Mouse (Mus musculus) neural tube, embryonic 10.5 days (tissue): ENCODE results near the gene Pmm2.

Experiments used
- DNase-seq: peaks from one replicate; pipeline ENCODE4 v3.0.0-alpha.2; 2017; ENCODE audit warnings: low spot score; ENCODE audit errors: extremely low spot score

The Pmm2 gene

DNA sequence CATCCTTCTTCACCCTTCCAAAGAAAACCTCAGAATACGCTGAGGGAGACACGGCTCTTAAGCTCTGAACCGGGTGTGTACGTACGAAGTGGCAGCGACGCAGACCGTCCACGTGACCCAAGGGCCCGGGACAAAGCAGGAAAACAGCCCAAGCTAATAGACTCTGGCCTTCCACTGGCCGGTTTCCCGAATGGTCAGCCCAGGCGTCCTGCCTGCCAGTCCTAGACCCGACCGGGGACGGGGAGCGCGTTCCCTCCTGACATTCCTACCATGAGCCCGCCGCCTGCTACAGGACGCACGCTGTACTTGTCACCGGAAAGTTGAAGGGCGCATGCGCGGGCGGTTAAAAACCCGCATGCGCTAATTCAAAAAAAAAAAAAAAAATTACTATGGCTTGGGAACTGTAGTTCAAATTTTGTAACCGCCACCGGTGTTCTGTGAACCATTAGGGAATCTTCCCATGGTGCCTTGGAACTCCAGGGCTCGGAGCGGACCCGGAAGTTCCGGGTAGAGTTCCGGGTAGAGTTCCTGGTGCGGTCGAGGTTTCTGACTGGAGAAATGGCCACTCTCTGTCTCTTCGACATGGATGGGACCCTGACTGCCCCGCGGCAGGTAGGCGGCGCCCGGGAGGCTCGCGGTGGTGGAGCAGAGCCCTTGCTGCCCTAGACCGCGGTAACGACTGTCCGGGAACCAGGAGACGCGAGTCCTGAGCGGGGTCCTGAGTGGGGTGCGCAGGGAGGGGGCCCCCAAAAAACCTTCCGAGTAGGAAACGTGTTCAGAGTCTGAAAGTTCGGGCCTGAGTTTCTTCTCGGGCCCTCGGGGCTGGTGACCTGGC, at the start of gene Pmm2, which contains the start of gene Tmem186:
Pmm2 (plus strand) TSS at position 458 of the 835 bp plus-strand sequence.
Tmem186 (minus strand) TSS at position 496 of the 835 bp plus-strand sequence.
- peak; percentile 84 for DNase-seq

DNA sequence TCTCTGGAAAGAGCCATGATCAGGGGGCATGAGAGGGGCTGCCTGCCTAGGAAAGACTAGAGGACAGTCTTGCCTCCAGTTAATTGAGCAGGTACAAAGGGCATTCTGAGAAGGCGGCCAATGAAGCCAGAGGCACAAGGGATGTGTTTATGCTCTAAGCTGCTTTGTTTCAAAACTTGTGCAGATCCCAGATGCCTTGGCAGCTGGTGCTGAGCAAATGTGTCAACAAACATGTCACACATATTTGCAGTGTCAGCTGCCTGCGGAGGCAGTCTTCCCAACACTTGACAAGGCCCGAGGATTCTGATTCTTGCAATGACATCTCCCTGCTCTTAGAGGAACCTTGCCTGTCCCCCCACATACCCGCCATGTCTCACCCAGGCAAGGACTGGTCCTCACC, 42.1 kb upstream of the Pmm2 start:
- DNase-seq = no peak

DNA sequence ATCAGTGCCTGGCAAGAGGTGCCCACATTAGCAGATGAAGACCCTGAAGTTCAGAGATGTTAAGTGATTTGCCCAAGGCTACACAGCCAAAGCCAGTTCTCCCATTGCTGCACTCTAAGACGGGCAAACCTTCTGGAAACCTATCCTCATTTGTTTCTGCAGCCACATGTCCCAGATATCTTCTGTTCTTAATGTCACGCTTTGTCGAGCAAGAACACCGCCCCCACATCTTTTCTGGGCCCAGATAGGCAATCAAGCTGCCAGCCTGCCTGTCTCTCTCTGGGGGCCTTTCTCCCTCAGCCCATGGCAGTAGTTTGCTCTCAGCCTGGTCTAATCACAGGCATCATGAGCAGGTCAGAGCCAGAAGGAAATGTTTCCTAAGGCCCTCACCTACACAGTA, 41.1 kb upstream of the Pmm2 start:
- no peak for DNase-seq

DNA sequence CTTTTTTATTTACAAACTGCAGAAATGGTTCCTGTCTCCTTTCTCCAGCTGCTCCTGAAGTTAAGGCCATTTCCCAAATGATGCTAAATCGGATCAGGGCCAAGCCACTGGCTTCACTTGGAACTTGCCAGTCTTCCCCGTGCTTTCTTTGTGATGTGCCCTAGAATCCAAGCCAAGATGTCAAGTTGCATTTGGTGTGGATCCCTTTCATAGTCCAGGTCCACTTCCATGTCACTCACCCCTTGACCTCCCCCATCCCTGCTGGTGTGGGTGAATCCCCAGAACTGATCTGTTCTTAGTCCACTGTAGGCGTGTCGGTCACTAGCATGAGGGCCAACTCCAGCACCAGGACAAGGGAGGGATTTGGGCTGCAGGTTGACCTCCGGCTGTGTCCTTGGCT, 40.0 kb upstream of the Pmm2 start:
- no peak for DNase-seq

DNA sequence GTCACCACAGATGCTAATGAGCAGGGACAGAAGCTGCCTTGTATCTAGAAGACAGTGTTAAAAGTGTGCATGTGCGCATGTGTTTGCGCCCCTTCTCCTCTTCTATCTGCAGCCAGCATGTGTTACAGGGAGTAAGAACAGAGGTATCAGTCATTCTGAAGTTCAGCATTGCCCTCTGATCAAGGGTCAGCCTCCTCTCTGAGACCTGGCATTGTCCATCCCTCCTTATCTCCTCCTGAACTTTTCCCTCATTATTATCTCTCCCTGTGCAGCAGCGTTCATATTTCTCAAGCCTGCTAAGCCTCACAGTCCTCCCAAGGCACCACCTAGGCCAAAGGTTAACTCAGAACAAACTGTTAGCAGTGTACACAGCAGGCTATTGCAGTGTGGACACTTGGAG, 33.7 kb upstream of the Pmm2 start:
- no peak for DNase-seq

DNA sequence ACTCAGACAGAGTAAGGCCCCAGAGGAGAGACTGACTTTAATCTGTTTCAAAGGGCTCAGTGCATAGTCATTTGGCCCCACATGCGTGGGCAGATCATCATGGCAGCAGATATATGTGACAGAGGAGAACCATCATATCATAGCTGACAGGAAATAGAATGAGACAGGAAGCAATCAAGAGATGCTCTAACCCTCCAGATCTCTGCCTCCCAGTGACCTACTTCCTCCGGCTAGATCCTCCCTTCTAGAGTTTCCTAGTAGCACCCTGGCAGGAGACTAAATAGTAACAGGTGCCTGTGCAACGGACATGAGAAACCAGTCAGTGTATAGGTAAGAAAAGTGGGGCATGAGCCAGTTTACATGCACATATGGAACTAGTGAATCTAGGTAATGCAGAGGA, 27.1 kb upstream of the Pmm2 start:
- DNase-seq = no peak

DNA sequence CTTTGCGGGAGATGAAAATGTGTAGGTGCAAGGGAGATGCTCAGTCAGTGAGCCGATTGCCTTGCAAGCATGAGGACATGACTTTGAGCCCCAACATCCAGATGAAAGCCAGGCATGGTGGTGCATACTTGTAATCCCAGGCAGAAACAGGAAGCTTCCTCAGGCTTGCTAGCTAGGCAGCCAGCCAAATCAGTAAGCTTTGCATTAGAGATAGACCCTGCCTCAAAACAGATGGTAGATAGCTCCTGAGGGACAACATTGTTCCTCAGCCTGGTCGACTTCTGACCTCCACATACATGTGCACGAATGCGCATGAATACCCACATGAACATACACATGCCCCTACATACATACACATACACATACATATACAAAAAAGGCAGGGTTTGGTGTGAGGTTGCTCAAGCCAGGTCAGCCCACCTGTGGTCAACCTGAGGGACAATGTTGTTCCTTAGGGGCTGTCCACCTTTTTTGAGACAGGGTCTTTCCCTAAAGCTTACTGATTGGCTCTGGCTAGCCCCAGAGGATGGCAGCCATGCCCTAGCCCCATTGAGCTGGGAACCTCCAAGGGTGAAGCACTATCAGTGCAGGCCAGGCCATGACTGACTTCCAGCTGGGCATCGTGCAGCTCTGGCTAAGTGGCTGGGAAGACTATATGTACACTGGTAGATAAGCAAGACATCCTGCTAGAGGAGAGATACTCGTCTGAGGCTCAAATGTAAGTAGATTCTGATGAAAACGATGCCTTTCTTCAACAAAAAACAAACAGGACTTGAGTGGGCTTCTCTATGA, 25.1 kb upstream of the Pmm2 start:
- no peak for DNase-seq

DNA sequence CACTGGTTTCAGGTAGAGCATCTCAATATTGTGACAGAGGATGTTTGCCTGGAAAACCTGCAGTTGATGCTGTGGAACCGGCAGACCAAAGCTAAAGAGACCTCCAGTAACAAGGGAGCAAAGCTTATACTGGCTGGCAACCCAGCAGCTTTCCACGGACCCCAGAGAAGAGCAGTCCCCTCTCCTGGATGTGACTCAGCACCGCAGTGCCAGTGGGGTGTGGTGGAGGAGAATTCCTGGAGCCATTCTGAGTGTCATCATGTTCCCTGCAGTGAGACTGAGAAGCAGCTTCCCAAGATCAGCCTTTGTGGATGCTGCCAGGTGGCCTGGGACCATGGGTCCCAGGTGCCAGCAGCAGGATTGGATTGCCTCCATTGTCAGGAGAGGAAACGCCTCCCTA, 24.4 kb upstream of the Pmm2 start:
- DNase-seq = no peak

DNA sequence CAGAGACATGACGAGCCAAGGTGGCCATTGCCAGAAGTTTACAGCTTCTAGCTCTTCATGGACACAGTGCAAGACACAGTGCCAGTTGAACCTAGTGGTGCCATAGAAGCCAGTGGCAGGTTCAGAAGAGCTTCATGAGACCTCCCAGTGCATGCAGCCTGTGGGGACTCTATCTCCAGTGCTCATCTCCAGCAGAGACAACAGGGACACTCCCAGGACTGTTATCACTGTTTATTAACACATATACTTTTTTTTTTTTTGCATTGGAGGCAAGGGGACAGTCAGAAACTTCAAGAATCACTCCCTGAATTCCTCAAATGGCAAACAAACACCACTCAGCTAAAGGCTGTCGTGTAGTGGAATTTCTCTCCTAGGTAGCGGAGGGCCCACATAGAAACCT, 24.0 kb upstream of the Pmm2 start:
- no peak for DNase-seq

DNA sequence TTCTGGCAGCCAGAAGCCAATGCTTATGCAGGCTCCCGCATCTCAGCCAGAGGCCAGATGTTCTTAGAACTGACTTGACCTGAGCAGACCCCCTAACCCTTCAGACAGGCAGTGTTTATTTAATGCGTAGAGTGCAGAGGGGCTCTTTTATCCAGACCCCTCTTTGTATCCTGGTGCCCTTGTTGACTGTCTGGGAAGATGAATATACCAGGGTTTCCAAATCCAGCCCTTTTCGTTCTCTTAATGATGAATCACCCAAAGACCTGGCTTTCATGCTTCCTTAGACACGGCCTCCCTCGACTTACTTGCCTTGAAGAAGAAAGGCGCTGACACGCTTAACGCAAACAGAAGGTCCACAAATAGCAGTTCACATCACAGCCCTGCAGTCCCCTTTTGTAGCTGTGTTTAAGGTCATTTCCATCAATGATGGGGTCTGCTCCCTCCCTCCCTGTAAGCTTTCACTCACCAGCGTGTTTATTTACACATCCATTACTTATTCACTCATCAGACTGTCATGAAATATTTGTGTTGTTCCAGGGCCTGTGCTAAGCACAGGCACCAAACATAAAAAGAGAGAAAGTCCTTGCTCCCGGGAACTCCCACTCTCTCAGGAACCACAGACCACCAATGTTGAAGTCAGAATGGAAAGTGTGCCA, 17.7 kb upstream of the Pmm2 start:
- DNase-seq = peak; percentile 44

DNA sequence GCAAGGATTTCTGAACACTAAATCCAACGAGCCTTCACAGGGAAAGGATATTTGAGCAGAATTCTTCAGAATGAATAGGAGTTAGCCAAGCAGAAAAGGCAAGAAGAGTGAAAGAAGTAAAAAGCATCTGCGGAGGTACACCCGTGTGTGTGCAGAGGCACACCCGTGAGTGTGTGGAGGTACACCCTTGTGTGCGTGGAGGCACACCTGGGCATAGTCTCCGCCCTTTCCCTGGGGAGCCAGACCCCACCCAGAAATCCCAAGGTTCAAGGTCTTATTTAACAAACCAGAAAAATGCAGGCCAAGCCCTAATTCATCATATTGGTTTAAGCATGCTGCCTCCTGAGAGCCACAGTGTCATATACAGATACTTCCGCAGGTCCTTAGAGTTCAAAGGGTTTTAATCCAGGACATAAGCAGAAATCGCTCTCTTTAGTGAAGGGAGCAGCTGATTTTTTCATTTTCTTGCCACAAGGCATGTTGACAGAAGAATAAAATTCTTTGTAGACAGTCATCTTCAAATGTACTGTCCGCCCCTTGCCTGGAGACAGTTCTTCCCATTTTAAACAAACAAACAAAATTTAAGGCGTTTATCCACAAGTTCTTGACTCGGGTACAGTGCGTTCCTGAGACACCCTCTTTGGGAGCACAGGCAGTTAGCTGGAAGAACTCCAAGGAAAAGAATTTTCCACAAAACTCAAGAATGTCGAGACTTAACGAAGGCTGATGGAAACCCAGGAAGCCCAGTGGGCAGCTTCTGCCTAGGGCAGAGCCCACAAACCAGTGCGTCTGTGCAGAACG, 17.0 kb upstream of the Pmm2 start:
- no peak for DNase-seq

DNA sequence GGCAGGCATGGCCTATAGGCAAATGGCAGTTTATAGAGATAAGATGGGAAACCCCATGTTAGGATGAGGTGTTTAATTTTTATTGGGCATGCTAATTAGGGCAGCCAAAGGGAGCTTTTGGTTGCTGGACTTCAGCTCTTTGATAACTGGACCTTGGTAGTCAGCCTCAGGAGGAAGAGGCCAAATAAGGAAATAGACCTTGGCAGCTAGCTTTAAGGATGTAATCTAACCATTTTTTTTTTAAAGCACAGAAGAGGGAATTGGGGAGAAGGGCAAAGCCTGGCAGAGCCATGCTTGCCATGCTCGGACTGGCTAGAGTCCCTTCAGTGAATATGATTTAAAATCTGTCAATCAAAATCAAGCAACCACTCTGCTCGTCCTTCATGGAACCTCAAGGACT, 7.1 kb upstream of the Pmm2 start:
- no peak for DNase-seq

DNA sequence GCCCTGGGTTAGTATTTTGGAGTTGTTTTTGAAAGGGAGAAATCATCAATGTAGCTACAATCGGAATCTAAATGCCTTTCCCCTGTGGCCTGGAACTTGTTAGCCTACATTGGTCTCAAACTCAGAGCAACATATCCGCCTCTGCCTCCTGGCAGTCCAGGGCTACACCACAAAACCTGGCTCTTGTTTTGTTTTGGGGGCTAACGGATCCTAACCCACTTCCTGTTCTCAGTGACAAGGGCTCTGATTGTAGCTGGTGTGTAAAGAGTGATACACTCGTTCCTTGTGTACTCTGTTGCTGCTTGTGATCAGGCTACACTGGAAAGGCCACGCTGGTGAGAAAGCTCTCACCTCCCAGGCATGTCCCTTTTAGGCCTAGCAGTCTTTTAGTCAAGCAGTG, 6.0 kb upstream of the Pmm2 start:
- DNase-seq = no peak

DNA sequence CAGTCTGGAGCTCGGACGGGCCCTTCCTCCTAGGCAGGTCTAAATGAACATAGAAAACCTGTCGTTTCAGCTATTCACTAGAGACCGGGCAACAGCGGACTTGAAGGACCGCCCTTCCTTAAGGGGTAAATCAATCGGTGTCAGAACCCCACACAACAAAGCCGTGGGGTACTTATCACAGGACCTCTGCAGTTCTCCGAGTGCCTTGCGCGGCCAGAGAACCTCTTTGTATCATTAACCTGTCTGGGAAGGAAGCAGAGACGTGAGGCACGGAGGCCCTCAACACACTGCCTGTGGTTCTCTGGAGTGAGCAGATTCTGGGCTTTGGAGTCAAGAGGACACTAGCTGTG, 632 bp upstream of the Pmm2 start:
- no peak for DNase-seq

DNA sequence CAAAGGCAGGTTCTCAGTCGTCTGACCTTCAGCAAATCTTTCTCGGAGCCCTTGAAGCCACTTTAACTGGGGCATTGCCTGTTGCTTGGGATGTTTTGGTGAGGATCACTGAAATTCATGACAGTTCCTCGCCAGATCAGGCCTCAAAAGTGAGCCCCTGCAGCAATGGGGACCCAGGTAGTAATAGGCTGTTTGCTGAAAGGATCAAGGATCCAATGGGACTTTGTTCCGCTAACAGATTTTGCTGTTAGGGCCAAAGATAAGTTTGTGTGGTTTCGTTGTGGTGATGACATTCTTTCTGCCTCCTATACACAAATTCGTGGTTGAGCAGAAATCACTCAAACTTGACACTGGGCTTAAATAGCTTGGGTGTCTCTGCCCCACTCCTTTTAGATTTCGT, 657 bp downstream of the Pmm2 start:
- no peak for DNase-seq

DNA sequence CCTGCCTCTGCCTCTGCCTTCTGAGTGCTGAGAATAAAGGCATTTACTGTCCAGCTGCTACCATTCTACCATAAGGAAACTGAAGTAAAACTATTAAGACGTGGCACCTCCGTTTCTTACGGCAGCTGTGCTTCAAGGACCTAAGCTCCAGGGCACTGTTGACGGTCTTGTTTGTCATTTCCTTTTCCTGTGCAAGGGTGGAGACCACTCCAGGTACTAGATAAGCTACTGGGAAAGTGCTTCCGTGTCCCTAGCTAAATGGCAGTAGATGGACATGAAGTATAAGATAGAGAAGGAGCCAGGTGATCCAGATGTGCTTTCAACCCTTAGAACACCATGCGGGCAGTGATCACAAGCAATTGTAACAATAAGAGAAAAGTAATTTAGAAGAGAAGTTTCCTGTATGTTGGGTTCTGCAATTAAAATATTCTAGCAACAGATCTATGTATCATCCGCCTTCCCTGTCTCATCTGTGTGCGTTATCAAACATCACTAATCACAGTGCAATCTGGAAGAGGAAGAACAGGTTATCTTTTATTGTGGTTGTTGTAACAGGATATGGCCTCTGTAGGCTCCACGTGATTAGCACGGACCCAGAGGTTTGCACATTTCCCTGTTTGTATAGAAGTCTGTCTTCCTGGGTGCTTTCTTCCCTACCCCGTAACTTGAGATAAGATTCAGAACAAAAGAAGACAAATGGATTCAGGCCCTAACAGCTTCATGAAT, 2.2 kb downstream of the Pmm2 start:
- DNase-seq = no peak

DNA sequence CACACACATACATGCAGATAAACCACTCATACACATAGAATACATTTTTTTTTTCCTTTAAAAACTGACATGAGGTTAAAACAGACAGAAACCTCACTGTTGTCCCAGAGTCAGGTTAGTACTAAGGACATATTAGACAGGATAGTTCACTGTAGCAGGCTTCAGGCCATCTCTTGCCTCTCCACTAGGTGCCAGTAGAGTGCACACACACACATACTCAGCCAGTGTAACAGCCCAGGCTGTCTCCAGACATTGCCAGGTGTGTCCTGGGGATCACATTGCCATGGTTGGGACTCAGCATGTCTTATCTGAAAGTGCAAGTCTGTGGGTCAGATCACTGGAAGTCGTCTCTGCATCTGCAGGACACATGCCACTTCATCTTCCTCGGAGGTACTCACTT, 6.4 kb downstream of the Pmm2 start:
- DNase-seq = no peak

DNA sequence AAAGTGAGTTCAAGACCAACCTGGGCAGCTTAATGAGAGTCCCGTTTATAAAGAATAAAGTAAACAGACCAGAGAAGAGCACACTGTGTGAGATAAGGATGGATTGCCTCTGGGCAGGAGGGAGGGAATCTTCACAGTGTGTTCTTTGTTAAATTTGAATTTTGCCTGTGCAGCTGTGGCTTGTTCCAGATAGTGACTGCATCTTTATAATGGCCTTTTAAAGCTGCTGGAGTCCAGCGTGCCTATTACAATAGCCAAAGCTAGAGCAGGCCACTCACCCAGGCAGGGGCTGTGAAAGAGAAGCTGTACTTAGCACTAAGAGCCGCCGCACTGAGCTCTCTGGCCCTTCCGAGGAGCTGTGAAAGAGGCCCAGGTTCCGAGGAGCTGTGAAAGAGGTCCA, 8.1 kb downstream of the Pmm2 start:
- no peak for DNase-seq

DNA sequence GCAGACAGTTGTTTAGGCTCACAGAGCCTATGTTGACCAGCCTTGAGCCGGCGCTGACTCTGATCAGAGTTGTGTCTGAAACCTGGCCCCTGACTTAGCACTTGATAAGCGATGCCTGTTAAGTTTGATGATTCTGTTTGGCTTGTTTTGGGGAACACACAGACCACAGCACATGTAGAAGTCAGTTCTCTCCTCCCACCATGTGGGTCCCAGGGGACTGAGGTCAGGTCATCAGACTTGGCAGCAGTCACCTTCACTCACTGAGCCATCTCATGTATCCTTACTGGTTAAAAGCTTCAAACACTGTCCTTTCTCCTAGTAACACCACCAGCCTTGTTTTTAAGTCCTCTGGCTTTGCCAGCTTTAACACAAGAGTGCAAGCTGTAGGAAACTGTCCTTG, 12.5 kb downstream of the Pmm2 start:
- DNase-seq = no peak

DNA sequence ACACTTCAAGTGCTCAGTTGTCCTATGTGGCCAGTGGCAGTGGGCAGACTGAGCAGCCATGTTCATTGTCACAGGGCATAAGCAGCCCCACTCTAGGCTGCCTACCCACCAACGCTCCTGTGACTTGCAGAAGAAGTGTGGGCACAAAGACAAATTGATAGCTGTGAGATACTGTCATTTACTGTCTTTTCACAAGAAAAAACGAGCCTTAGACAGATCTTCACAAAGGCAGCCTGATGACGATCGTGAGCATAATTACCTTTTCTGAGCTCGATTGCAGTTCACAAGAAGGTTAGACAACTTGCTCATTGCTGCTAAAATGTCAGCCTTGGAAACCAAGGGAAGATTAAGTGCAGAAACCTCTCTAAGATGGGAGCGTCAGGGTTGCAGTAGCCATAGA, 17.6 kb downstream of the Pmm2 start:
- no peak for DNase-seq

DNA sequence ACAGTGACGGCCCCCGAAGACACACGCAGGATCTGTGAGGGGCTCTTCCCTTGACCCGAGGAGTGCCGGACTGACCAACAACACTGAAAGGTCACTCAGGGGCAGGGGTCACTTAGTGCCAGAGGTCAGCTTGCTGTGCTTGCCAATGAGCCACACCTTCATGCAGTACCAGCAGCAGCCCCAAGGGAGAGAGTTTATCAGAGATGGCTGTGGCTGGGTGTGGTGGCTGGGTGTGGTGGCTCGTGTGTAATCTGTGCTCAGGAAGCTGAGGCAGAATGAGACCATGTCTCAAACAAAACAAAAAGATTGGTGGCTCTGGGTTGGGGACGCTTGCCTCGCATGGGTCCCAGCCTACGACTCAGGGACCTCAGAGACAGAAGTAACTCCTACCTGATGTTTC, 18.1 kb downstream of the Pmm2 start:
- DNase-seq = no peak
